Mouse (Mus musculus) embryonic facial prominence, embryonic 12.5 days (tissue): ENCODE results near the gene Olfr635. TPM values are rescaled to one million over a fixed set of nuclear protein-coding genes. Genes with fewer than 3 reads are reported as not detected.
"Not testable (repeated sequence)": the region's sequence is repeated elsewhere in the genome, so short reads cannot be mapped to it uniquely, and the experiment has no call there.

ENCODE experiments used
- ATAC-seq: fragments of 200-750 bp; cut with Nextera tagmentation; 2 replicates; pipeline ENCODE4 v1.8.0; 2017; ENCODE audit not compliant: insufficient number of reproducible peaks, insufficient read depth, low FRiP score, low TSS enrichment
- H3K27ac ChIP-seq: fragments of 300-500 bp; sonication (generic); 2 replicates; pipeline ENCODE4 v1.5.1; 2016; ENCODE audit warnings: mild to moderate bottlenecking
- H3K27me3 ChIP-seq: fragments of 300-500 bp; sonication (generic); 2 replicates; pipeline ENCODE4 v1.6.1; 2016; ENCODE audit warnings: mild to moderate bottlenecking, moderate library complexity
- H3K36me3 ChIP-seq: fragments of 300-500 bp; sonication (generic); 2 replicates; pipeline ENCODE4 v1.6.1; 2016; ENCODE audit warnings: mild to moderate bottlenecking
- H3K4me1 ChIP-seq: fragments of 300-500 bp; sonication (generic); 2 replicates; pipeline ENCODE4 v1.6.1; 2016
- H3K4me2 ChIP-seq: fragments of 300-500 bp; sonication (generic); replicated peaks from 2 replicates; pipeline ENCODE4 v1.6.1; 2016; ENCODE audit warnings: mild to moderate bottlenecking, moderate library complexity
- H3K4me3 ChIP-seq: fragments of 300-500 bp; sonication (generic); 2 replicates; pipeline ENCODE4 v1.5.1; 2016; ENCODE audit warnings: mild to moderate bottlenecking
- H3K9ac ChIP-seq: fragments of 300-500 bp; sonication (generic); 2 replicates; pipeline ENCODE4 v1.6.1; 2016; ENCODE audit warnings: mild to moderate bottlenecking, moderate library complexity
- H3K9me3 ChIP-seq: fragments of 300-500 bp; sonication (generic); 2 replicates; pipeline ENCODE4 v1.6.1; 2016; ENCODE audit warnings: mild to moderate bottlenecking, moderate library complexity
- WGBS: fragments of 180-500 bp; shearing (Covaris S2); methylation state at CpG from one replicate; pipeline ENCODE4 v1.1.7; 2016; 5-methylcytosine and 5-hydroxymethylcytosine counted together
- polyA plus RNA-seq: library from polyadenylated mRNA; unstranded; fragments of >200 nt; fragmentation: Nextera tagmentation; extraction: Ambion mirVana; gene quantifications from 2 replicates; pipeline ENCODE4 v1.2.1, GENCODE M21; 2016

The Olfr635 gene
- not detected in 2 replicates for polyA plus RNA-seq

DNA sequence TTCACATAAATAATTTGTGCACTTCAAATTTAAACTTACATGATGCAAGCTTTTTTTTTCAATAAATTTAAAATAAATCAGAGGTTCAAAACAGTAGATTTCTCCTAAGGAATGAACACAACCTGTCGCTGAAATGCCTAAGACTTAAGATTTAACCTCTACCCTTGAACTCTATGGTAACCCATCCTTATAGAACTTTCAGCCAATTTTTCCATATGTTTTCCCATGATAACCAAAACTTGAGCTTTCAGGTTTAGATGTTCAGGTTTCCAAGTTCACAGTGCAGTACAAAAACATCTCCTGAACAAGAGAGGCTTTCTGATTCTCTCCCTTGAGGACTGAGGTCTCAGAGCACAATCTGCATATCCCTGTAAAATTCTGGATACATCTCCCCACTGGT is at the start of gene Olfr635:
Olfr635 (plus strand) TSS at position 301 of the 400 bp plus-strand sequence.
- Histone ChIP-seq H3K27me3 (no peaks in the 10 kb centered on the region), H3K4me1 (no peaks in the 10 kb centered on the region), H3K4me2 (no peak within 1 kb of the TSS), H3K27ac (no peak within 1 kb of the TSS), H3K9me3 (no peaks in the 10 kb centered on the region), H3K36me3 (no peaks in the 10 kb centered on the region), H3K9ac (no peak within 1 kb of the TSS), H3K4me3 (no peak within 1 kb of the TSS)
- no peak for ATAC-seq
- WGBS: 77% methylated on average over 1 of the region's 1 CpGs

DNA sequence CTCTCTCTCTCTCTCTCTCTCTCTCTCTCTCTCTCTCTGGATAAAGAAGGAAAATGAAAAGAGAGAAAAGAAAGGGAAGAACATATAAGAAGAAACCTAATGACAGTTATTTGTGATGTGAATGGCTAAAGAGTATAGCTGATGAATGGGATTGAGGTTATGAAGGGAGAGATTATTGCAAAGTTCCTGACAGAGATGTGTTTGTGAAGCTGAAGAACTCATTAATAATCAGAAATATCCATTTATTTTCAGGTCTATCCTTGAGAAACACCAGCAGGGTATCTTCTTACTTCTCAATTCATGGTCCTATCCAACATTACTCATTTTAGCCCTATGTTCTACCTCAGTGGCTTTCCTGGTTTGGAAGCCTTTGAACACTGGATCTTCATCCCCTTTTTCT is 42.4 kb upstream of the Olfr635 start, which contains the start of gene Olfr631:
Olfr631 (plus strand) TSS at position 301 of the 400 bp plus-strand sequence.
- no peak for ATAC-seq
- Histone ChIP-seq H3K9ac (no peak within 1 kb of the TSS), H3K27me3 (no peaks in the 10 kb centered on the region), H3K4me1 (no peaks in the 10 kb centered on the region), H3K4me3 (no peak within 1 kb of the TSS), H3K9me3 (no peaks in the 10 kb centered on the region), H3K36me3 (no peaks in the 10 kb centered on the region), H3K27ac (no peak within 1 kb of the TSS), H3K4me2 (no peak within 1 kb of the TSS)

DNA sequence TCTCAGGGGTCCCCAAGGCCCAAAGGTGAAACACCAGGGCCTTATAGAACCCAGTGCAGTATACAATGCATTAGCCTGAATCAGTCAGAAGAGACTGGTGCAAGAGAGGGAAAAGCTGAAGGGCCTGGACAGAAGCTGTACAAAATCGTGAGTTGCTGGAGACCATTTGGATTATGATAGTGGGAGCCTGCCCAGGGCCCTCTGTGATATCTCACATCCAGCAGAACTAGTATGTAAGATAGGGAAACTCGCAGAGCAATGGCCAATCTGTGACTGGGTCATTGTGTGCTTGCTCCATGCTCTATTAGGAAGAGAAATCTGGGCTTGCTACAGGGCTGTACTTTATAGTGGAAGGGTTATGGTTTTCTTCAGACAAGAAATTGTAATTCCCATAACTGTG is 36.7 kb upstream of the Olfr635 start, which contains the start of gene Olfr632:
Olfr632 (plus strand) TSS at position 84 of the 400 bp plus-strand sequence.
- no peak for ATAC-seq
- H3K27me3 ChIP-seq: no peaks in the 10 kb centered on the region
- no peak within 1 kb of the TSS for H3K4me3 ChIP-seq
- WGBS: 62% methylated on average over 2 of the region's 2 CpGs
- H3K9me3 ChIP-seq: no peaks in the 10 kb centered on the region
- H3K4me2 ChIP-seq: no peak within 1 kb of the TSS
- H3K27ac ChIP-seq: no peak within 1 kb of the TSS
- H3K9ac ChIP-seq: no peak within 1 kb of the TSS
- H3K4me1 ChIP-seq: no peaks in the 10 kb centered on the region
- no peaks in the 10 kb centered on the region for H3K36me3 ChIP-seq

DNA sequence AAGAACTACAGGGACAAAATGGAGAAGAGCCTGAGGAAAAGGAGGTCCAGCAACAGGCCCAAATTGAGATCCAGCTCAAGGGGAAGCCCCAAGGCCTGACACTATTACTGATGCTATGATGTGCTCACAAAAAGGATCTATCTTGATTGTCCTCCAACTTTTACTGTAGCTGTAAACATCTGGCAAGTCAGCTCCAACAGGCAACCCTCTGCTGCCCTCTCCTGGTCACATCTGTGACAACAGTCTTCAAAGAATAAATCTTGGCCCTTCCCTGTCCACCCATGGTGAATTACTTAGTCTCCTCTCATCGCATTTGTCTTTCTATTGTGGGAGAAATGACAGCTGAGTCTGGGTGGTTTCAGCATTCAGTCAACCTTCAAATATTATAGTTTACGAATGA is 28.2 kb upstream of the Olfr635 start:
- WGBS: 27% methylated on average over 2 of the region's 2 CpGs
- no peaks in the 10 kb centered on the region for H3K27me3 ChIP-seq
- no peak for ATAC-seq

DNA sequence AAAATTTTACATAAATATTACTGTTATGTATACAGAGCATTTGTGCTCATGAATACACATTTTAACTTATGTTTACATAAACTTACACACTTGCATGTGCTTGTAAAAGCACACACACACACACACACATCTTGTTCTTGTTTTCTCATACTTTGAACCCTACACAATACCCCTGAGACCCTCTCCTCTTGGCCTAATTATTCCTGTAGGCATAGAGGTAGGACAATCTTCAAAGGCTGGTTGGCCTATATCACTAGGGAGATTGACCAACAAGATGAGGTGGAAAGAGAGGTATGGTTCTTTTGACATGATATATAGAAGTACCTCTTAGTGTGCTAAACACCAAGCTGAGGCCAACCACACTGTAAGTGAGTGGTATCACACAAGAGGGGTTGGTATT is 26.8 kb upstream of the Olfr635 start, which contains the start of gene Olfr633:
Olfr633 (plus strand) TSS at position 301 of the 400 bp plus-strand sequence.
- no peak within 1 kb of the TSS for H3K4me2 ChIP-seq

More for the DNA sequence above, 28.2 kb upstream of the Olfr635 start:
- H3K9ac ChIP-seq: no peak overlapping the region
- H3K36me3 ChIP-seq: no peaks in the 10 kb centered on the region
- H3K4me2 ChIP-seq: no peak overlapping the region
- no peaks in the 10 kb centered on the region for H3K4me1 ChIP-seq
- no peak overlapping the region for H3K27ac ChIP-seq
- no peak overlapping the region for H3K4me3 ChIP-seq
- H3K9me3 ChIP-seq: no peaks in the 10 kb centered on the region

DNA sequence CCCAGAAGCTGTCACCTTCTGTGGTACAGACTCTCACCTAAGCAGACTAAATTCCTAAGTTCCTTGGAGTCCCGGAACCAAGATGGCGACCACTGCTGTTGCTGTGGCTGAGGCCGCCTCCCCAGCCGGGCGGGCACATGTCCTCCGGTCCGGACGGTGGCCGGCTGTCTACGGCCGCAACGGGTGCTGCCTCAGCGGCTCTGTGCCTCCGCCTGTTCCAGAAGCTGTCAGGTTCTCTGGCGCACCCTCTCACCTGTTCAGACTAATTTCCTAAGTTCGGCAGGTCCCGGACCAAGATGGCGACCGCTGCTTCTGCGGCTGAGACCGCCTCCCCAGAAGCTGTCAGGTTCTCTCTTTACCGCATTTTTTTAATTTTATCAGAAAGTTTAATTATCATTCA is 4.1 kb upstream of the Olfr635 start:
- not testable (repeated sequence) for ATAC-seq
- 93% methylated on average over 22 of the region's 22 CpGs for WGBS

More for the DNA sequence above, 26.8 kb upstream of the Olfr635 start, which contains the start of gene Olfr633:
- Histone ChIP-seq H3K9me3 (no peaks in the 10 kb centered on the region), H3K9ac (no peak within 1 kb of the TSS), H3K36me3 (no peaks in the 10 kb centered on the region), H3K4me3 (no peak within 1 kb of the TSS), H3K27ac (no peak within 1 kb of the TSS), H3K4me1 (no peaks in the 10 kb centered on the region), H3K27me3 (no peaks in the 10 kb centered on the region)
- ATAC-seq: no peak

DNA sequence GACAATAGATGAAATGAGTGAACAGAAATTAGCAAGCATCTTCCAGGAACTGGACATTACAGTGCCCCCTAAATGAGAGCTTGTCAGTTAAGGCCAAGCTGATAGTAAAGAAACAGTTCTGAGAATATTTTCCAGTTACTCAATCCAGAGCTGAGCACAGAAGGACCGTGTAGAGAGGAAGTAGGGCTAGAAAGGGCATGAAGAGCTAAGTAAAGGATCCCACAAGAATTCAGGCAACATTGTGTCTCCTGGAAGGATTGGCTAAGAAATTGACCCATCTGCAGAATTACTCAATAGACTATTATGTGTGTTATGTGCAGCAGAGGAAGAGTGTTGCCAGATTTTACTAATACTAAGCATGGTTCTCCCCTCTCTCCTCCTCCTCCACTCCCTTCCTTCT is 830 bp downstream of the Olfr635 start:
- H3K27ac ChIP-seq: no peak overlapping the region
- 59% methylated on average over 1 of the region's 1 CpGs for WGBS
- ATAC-seq: no peak

More for the DNA sequence above, 4.1 kb upstream of the Olfr635 start:
- not testable (repeated sequence) for H3K4me3 ChIP-seq, H3K9me3 ChIP-seq, H3K27me3 ChIP-seq, H3K4me2 ChIP-seq, H3K36me3 ChIP-seq, H3K4me1 ChIP-seq, H3K27ac ChIP-seq, H3K9ac ChIP-seq

DNA sequence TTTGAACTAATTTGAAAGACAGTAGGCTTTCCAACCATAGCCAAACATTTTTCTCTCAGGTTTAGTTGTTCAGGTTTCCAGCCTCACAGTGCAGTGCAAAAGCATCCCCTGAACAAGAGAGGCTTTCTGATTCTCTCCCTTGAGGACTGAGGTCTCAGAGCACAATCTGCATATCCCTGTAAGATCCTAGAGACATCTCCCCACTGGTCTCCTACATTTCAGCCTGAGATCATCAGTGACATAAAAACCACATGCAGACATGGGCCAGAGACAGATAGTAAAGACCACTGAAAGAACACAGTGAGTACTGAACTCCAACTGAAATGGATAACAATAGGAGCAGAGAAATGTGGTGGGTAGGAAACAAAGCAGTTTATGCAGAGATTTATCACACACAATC is 27.5 kb downstream of the Olfr635 start, which contains the start of gene Olfr638:
Olfr638 (plus strand) TSS at position 301 of the 400 bp plus-strand sequence.
- Histone ChIP-seq H3K36me3 (no peaks in the 10 kb centered on the region), H3K27me3 (no peaks in the 10 kb centered on the region), H3K27ac (no peak within 1 kb of the TSS), H3K9ac (no peak within 1 kb of the TSS), H3K4me3 (no peak within 1 kb of the TSS), H3K9me3 (no peaks in the 10 kb centered on the region), H3K4me1 (no peaks in the 10 kb centered on the region), H3K4me2 (no peak within 1 kb of the TSS)
- no peak for ATAC-seq

More for the DNA sequence above, 830 bp downstream of the Olfr635 start:
- Histone ChIP-seq H3K27me3 (no peaks in the 10 kb centered on the region), H3K36me3 (no peaks in the 10 kb centered on the region), H3K9me3 (no peaks in the 10 kb centered on the region), H3K4me1 (no peaks in the 10 kb centered on the region), H3K9ac (no peak overlapping the region), H3K4me2 (no peak overlapping the region), H3K4me3 (no peak overlapping the region)

DNA sequence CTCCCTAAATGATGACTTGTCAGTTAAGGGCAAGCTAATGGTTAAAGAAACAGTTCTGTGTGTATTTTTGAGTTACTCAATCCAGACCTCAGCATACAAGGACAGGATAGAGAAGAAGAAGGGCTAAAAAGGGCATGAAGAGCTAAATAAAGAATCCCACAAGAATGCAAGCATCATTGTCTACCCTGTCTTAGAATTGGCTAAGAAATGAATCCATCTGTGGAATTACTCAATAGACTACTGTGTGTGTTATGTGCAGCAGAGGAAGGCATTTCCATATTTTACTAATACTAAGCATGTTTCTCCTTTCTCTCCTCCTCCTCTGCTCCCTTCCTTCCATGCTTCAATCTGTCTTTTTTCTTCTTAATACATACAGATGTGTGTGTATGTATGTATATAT is 28.2 kb downstream of the Olfr635 start:
- no peak overlapping the region for H3K9ac ChIP-seq
- H3K27me3 ChIP-seq: no peaks in the 10 kb centered on the region
- H3K36me3 ChIP-seq: no peaks in the 10 kb centered on the region
- H3K9me3 ChIP-seq: no peaks in the 10 kb centered on the region
- H3K4me1 ChIP-seq: no peaks in the 10 kb centered on the region
- H3K27ac ChIP-seq: no peak overlapping the region
- no peak overlapping the region for H3K4me3 ChIP-seq
- no peak overlapping the region for H3K4me2 ChIP-seq
- ATAC-seq: no peak

DNA sequence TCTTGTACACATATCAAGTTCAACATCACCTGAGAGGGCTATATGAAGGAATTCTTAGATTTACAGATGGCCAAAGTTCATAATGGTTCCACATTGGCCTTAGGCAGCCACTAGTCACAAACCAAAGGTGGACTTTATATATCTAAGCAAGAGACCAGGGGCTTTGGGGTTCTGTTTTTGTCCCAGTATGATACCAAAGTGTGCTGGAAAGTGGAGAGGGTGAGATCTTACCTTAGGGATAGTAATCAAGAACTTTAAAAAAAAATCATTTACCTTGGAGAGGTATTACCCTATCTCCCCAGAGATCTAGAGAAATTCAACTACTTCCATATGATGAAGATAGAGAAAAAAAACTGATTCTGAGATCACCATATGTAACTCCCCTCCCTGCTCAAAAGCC is 46.3 kb downstream of the Olfr635 start, which contains the start of gene Olfr639:
Olfr639 (minus strand) TSS at position 101 of the 400 bp plus-strand sequence.
- Histone ChIP-seq H3K27me3 (no peaks in the 10 kb centered on the region), H3K27ac (no peak within 1 kb of the TSS), H3K4me1 (no peaks in the 10 kb centered on the region), H3K4me2 (no peak within 1 kb of the TSS), H3K9me3 (no peaks in the 10 kb centered on the region), H3K9ac (no peak within 1 kb of the TSS), H3K4me3 (no peak within 1 kb of the TSS), H3K36me3 (no peaks in the 10 kb centered on the region)
- ATAC-seq: no peak

DNA sequence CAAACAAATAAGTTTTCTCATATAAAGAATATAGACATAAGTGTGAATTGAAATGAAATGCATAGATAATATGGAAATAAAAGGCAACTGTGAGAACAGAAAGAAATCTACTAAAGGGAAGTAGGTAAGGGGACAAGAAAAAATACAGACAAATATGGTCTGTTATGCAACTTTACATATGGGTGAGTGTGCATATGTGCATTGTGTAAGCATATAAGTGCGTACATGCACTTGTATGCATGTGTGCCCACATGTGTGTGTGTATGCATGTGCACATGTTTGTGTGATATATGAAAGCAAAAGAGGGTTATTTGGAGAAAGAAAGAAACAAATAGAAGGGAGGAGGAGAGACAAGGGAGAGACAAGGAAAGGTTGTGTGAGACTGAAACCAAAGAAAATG is 48.0 kb downstream of the Olfr635 start:
- Histone ChIP-seq H3K4me1 (no peaks in the 10 kb centered on the region), H3K9me3 (no peaks in the 10 kb centered on the region), H3K27ac (no peak overlapping the region), H3K27me3 (no peaks in the 10 kb centered on the region), H3K36me3 (no peaks in the 10 kb centered on the region), H3K9ac (no peak overlapping the region), H3K4me3 (no peak overlapping the region), H3K4me2 (no peak overlapping the region)
- ATAC-seq: no peak
- WGBS: 83% methylated on average over 1 of the region's 1 CpGs

DNA sequence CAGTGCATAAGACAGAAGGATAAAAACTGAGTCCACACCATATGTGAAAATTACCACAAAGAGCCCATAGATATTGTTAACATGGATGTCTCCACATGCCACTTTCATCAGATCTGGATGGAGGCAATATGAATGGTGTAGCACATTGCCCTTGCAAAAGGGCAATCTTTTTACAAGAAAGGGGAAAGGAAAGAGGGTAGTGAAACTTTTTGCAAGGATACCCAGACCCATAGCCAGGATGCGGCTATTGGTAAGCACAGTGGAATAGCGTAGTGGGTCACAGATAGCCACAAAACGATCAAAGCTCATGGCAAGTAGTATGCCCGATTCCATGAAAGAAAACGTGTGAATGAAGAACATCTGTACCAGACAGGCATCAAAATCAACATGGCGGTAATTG is 50.7 kb downstream of the Olfr635 start:
- H3K4me2 ChIP-seq: no peak overlapping the region
- H3K4me1 ChIP-seq: no peaks in the 10 kb centered on the region
- ATAC-seq: no peak
- H3K4me3 ChIP-seq: no peak overlapping the region
- no peak overlapping the region for H3K27ac ChIP-seq
- no peaks in the 10 kb centered on the region for H3K36me3 ChIP-seq
- H3K27me3 ChIP-seq: no peaks in the 10 kb centered on the region
- no peaks in the 10 kb centered on the region for H3K9me3 ChIP-seq
- 89% methylated on average over 6 of the region's 6 CpGs for WGBS
- H3K9ac ChIP-seq: no peak overlapping the region

DNA sequence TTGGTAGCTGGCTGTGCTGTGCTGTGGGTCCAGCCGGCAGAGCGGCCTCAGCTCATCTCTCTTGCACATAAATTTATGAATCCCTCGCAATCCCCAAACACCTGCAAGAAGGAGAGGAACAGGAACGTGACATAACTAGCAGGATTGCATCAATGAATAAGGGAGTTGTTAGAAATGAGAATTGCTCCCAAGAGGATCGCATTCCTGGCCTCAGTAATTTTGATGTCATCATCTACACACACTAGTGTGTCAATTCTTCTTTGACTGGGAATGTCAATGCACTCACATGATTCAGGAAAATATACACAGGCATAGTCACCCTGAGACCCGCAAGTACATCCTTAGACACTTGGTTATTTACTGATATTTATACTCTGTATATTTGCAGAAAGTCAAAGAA is 54.5 kb downstream of the Olfr635 start, which contains the start of gene Olfr640:
Olfr640 (minus strand) TSS at position 101 of the 400 bp plus-strand sequence.
- Histone ChIP-seq H3K4me2 (no peak within 1 kb of the TSS), H3K9me3 (no peaks in the 10 kb centered on the region), H3K4me3 (no peak within 1 kb of the TSS), H3K4me1 (no peaks in the 10 kb centered on the region), H3K9ac (no peak within 1 kb of the TSS), H3K36me3 (no peaks in the 10 kb centered on the region), H3K27me3 (no peaks in the 10 kb centered on the region), H3K27ac (no peak within 1 kb of the TSS)
- WGBS: 86% methylated on average over 6 of the region's 6 CpGs
- no peak for ATAC-seq
